Mouse (Mus musculus): ENCODE measurements around the gene Sptb.

DNA sequence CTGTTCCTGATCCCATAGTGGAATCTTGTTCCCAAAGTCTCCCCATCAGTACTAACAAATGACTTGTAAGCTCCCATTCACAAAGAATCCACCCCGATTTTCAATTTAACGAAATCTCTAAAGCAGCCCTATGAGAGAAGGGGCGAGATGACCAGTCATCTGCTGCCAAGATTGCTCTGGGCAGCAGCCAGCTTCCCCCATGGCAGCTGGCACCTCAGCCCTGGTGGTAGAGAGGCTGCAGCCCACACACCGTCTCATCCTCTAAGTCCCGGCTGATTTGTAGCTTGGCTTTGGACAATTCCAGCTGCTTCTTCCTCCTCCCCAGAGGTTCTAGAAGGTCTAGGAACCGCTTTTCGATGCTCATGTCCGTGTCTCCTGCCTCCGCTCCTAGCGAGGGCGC is 102.1 kb downstream of the Sptb start:
- TF ChIP-seq CTCF (IDR thresholded peaks at IDR 0.05; ENCODE audit: low read depth): no peak
- TF ChIP-seq EP300 (IDR thresholded peaks at IDR 0.05; ENCODE audit: low read depth): no peak

Measured in liver, embryonic 14.5 days (tissue).